Mouse (Mus musculus) heart, adult 2 months (tissue): Measurements from ENCODE around the gene Cldn24. TPM values are rescaled to one million over a fixed set of nuclear protein-coding genes. Genes with fewer than 3 reads are reported as not detected.

Experiments used
- DNase-seq, 2 experiments: peaks; one replicate each; pipeline ENCODE4 v3.0.0; 2021
- H3K27ac ChIP-seq: fragments of 200-600 bp; 2 replicates; pipeline ENCODE4 v1.8.1; 2022
- H3K27me3 ChIP-seq: fragments of 200-500 bp; 2 replicates; pipeline ENCODE4 v1.6.1; 2012; ENCODE audit warnings: mild to moderate bottlenecking, low read length, inconsistent platforms, mixed read lengths; ENCODE audit not compliant: control insufficient read depth, insufficient read depth
- H3K36me3 ChIP-seq: fragments of 200-500 bp; 2 replicates; pipeline ENCODE4 v1.6.1; 2012; ENCODE audit warnings: low read length, inconsistent platforms; ENCODE audit not compliant: control insufficient read depth, insufficient read depth
- H3K4me1 ChIP-seq: fragments of 200-500 bp; 2 replicates; pipeline ENCODE4 v1.6.1; 2011; ENCODE audit warnings: low read length; ENCODE audit not compliant: control insufficient read depth, insufficient read depth
- H3K4me3 ChIP-seq: fragments of 200-600 bp; 2 replicates; pipeline ENCODE4 v1.8.1; 2022
- H3K79me2 ChIP-seq: fragments of 200-500 bp; replicated peaks from 2 replicates; pipeline ENCODE4 v1.6.1; 2012; ENCODE audit warnings: mild to moderate bottlenecking, inconsistent platforms, low read length, moderate library complexity, mixed read lengths; ENCODE audit not compliant: control insufficient read depth, insufficient read depth
- H3K9ac ChIP-seq: fragments of 200-500 bp; 2 replicates; pipeline ENCODE4 v1.6.1; 2012; ENCODE audit warnings: low read depth, mild to moderate bottlenecking, control low read depth, inconsistent platforms, low read length, mixed read lengths
- CTCF ChIP-seq: fragments of 200-600 bp; IDR thresholded peaks from 2 replicates; pipeline ENCODE4 v1.8.1; 2022; ENCODE audit warnings: antibody characterized with exemption, mild to moderate bottlenecking, moderate library complexity
- EP300 ChIP-seq: fragments of 200-500 bp; IDR thresholded peaks from 2 replicates; pipeline ENCODE4 v1.6.1; 2011; ENCODE audit warnings: low read depth, low read length, control low read depth; ENCODE audit not compliant: insufficient read depth
- POLR2A ChIP-seq: fragments of 200-500 bp; IDR thresholded peaks from 2 replicates; pipeline ENCODE4 v1.6.1; 2011; ENCODE audit warnings: mild to moderate bottlenecking, low read depth, low read length, control low read depth; ENCODE audit not compliant: insufficient read depth
- WGBS: fragments of 180-500 bp; shearing (Covaris S2); methylation state at CpG from one replicate; pipeline ENCODE4 v1.1.7; 2018; 5-methylcytosine and 5-hydroxymethylcytosine counted together
- intact Hi-C: fragments of 180-260 bp; cut with DNase I; formaldehyde crosslinking; loops from one replicate; pipeline ENCODE4 v1.15.1; 2025
- polyA plus RNA-seq: library from polyadenylated mRNA; depleted of rRNA; stranded (reverse); fragments of >200 nt; gene quantifications from 2 replicates; pipeline ENCODE4 v1.2.3, GENCODE M21; 2012
- total RNA-seq, 2 experiments: library from RNA; stranded (reverse); gene quantifications; 2 replicates each; pipeline ENCODE4 v1.2.3; 2021

Cldn24 gene
- total and polyA plus RNA-seq, 3 experiments = not detected

DNA sequence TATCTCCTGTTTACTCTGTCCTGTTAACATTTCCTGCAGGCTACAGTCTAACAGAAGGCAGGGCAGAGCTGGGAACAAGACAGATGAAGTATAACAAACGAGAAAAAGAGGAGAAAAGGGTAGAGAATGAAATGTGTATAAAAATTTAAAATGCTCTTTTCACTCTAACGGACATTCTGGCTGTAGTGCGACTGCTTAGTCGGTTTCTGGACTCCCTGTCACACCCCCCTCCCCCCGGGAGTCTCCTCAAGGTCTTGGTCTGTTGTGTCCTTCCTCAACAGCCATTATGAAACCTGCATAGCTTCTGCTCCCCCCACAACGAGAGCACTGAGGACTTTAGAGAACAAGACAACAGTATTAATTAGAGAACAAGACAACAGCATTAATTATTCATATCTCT is 10.7 kb downstream of the Cldn24 start:
- TF ChIP-seq CTCF (no peak), EP300 (no peak), POLR2A (no peak)
- Histone ChIP-seq H3K27me3 (no peaks in the 10 kb centered on the region), H3K4me1 (no peaks in the 10 kb centered on the region), H3K4me3 (no peak overlapping the region), H3K27ac (no peak overlapping the region), H3K36me3 (no peaks in the 10 kb centered on the region), H3K9ac (no peak overlapping the region), H3K79me2 (no peaks in the 10 kb centered on the region)
- intact Hi-C loops = no loop called here
- DNase-seq = peak in 1 of 2 experiments; percentile 5
- 77% methylated on average over 6 of the region's 6 CpGs for WGBS

DNA sequence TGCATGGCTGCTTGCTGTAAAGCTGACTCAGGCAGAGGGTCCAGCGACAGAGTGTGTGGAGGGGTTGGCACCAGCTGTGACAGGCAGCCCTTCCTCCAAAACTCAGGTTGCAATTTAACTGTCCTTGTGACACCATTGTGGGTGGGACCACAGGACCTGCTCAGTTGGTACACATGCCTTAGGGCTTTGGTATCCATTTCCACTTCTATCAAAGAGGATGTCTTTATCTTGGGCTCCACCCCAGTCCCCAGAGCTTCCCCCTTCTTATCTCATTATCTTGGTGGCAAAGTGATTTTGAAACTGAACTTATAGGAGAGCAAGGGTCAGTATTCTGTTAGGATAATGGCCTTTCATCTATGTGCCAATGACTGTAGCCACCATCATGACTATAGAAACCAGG is 12.0 kb downstream of the Cldn24 start:
- WGBS = 94% methylated on average over 1 of the region's 1 CpGs
- intact Hi-C loops = no loop called here
- Histone ChIP-seq H3K36me3 (no peaks in the 10 kb centered on the region), H3K27ac (no peak overlapping the region), H3K9ac (no peak overlapping the region), H3K4me1 (no peaks in the 10 kb centered on the region), H3K27me3 (no peaks in the 10 kb centered on the region), H3K79me2 (no peaks in the 10 kb centered on the region), H3K4me3 (no peak overlapping the region)
- no peak for DNase-seq
- no peak for TF ChIP-seq POLR2A
- TF ChIP-seq CTCF = no peak
- no peak for TF ChIP-seq EP300

DNA sequence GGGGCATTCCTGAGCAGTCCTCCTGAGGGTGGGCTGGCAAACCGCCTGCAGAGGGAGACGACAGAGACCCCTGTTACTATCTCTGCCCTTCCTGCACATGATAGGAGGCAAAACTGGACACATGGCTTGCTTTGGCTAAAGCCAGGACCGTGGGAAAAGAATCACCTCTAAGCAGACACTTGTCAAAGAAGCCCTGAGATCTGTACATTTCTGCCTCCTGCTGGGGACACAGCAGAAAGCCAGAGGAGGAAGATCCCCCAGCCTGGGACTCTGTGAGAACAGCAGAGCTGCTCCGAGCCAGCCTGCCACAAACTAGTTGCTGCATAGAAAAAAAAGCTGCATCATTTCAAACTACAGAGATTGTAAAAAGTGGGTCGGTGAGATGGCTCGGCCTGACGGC is 21.1 kb downstream of the Cldn24 start:
- no peak overlapping the region for H3K27ac ChIP-seq
- no peaks in the 10 kb centered on the region for H3K79me2 ChIP-seq
- whole genome bisulfite sequencing = 73% methylated on average over 7 of the region's 7 CpGs
- no peak overlapping the region for H3K9ac ChIP-seq
- no peak overlapping the region for H3K4me3 ChIP-seq
- H3K36me3 ChIP-seq = no peaks in the 10 kb centered on the region
- no peaks in the 10 kb centered on the region for H3K27me3 ChIP-seq
- H3K4me1 ChIP-seq = no peaks in the 10 kb centered on the region
- intact Hi-C loops = loop anchor here (5.0 kb wide), 1 partner anchor 101 kb away; no protein-coding TSS in a partner anchor
- DNase-seq = no peak
- peak; percentile 37 for TF ChIP-seq CTCF
- no peak for TF ChIP-seq EP300
- no peak for TF ChIP-seq POLR2A

DNA sequence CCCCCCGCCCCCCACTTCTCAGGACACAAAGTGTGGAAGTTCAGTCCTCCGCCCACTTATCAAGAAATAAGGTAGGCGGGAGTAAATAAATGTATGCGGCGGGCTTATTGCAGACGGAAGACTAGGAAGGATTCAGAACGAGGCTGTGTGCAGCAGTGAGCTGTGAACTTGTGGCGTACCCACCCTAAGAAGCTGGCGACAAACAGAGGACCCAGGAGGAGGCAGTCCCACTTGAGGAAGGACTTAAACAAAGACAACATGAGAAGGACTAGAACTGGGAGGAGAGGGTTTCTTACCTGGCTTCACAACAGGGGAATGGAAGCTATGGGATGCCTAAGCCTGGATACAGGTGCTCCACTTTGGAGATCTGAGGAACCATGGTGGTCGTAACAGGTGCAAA is 21.7 kb downstream of the Cldn24 start:
- no peak overlapping the region for H3K27ac ChIP-seq
- no peaks in the 10 kb centered on the region for H3K36me3 ChIP-seq
- WGBS = 98% methylated on average over 10 of the region's 10 CpGs
- TF ChIP-seq POLR2A (no peak), CTCF (no peak), EP300 (no peak)
- no peak overlapping the region for H3K4me3 ChIP-seq
- H3K79me2 ChIP-seq = no peaks in the 10 kb centered on the region
- no peaks in the 10 kb centered on the region for H3K27me3 ChIP-seq
- DNase-seq = no peak
- H3K4me1 ChIP-seq = no peaks in the 10 kb centered on the region
- no peak overlapping the region for H3K9ac ChIP-seq
- intact Hi-C loops = loop anchor here (5.0 kb wide), 1 partner anchor 101 kb away; no protein-coding TSS in a partner anchor

DNA sequence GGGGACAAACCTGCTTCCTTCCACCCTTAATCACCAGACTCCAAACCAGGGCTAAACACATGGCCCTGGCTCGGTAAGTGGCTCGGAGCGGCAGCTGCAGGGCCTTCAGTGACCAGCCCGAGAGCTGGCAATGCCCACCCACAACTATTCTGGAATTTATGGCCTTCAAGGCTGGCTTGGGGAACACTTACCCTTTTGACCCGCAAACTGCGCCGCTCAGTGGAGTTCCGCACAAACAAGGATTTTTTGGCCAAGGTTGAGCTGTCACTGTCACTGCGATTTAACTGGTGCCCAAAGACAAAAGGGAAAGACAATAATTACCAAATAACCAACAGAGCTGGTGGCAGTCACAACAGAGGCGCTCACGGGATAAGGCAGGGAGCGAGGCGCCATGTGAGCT is 24.0 kb downstream of the Cldn24 start:
- TF ChIP-seq POLR2A (no peak), EP300 (no peak), CTCF (no peak)
- Histone ChIP-seq H3K4me1 (peaks cover 3% of the 10 kb centered on the region; the same call in 1 of the 2 replicates), H3K9ac (no peak overlapping the region), H3K27me3 (no peaks in the 10 kb centered on the region), H3K36me3 (peaks cover 4% of the 10 kb centered on the region; the same call in 1 of the 2 replicates), H3K79me2 (no peaks in the 10 kb centered on the region), H3K4me3 (no peak overlapping the region), H3K27ac (no peak overlapping the region)
- intact Hi-C loops = no loop called here
- 92% methylated on average over 13 of the region's 13 CpGs for WGBS
- DNase-seq = no peak

DNA sequence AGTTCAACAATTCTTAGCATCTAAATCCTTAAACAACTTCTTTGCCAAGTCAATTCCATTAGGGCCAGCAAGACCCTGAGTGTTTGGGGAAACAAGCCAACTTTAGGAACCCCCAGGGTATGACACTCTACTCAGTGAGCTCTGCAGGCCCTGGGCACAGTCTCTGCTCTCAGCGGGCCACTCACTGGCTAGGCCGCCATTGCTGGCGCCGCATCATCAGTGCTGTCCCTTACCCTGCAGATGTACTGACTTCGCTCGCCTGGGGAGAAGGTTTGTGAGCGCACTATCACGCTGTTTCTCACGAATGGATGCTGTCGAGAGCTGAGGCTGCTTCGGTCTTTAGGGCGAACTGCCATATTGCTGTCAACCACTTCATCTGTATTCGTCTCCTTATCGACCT is 25.2 kb downstream of the Cldn24 start:
- Histone ChIP-seq H3K79me2 (no peaks in the 10 kb centered on the region), H3K4me1 (peaks cover 6% of the 10 kb centered on the region), H3K4me3 (no peak overlapping the region), H3K27ac (no peak overlapping the region), H3K36me3 (peaks cover 4% of the 10 kb centered on the region; the same call in 1 of the 2 replicates), H3K27me3 (no peaks in the 10 kb centered on the region), H3K9ac (no peak overlapping the region)
- intact Hi-C loops = no loop called here
- no peak for DNase-seq
- 78% methylated on average over 14 of the region's 14 CpGs for WGBS
- TF ChIP-seq CTCF = no peak
- no peak for TF ChIP-seq POLR2A
- TF ChIP-seq EP300 = no peak
